14 mouse cellular contexts compared by ENCODE assay signal in genomic region chr2:60441875-60442274, GRCm38 (mm10). TPM values are rescaled to one million over a fixed set of nuclear protein-coding genes. Genes with fewer than 3 reads are reported as not detected.
A peak's percentile ranks its signal among the peaks of the same experiment; 100 is the strongest.
DNase-seq lines count a peak whose midpoint lies in the region; ATAC-seq and TF ChIP-seq lines count a peak whose summit lies in the region.
"Had no signal": no experiment of that assay in that cellular context is flagged by ENCODE, and none has a peak within 500 bp of the region (broad histone marks: within the 10 kb centered on the region; RNA-seq: fewer than 3 reads in every experiment).

No protein-coding gene starts in this region.

- no peaks in the 10 kb centered on the region for H3K27me3 ChIP-seq in midbrain, postnatal 0 days (ENCODE audit: insufficient read depth, low read length)
- H3K27me3 ChIP-seq in midbrain, embryonic 16.5 days (ENCODE audit: control insufficient read depth, insufficient read depth, low read depth, low read length), result no peaks in the 10 kb centered on the region
- H3K27me3 ChIP-seq: embryonic facial prominence, embryonic 15.5 days; hindbrain, embryonic 12.5 days had no signal

- DNase-seq in heart, postnatal 4 days, result peak; percentile 10
- no peak for DNase-seq in heart, adult 9 months (ENCODE audit: low spot score in 2 of 2)
- DNase-seq in midbrain, postnatal 0 days (ENCODE audit: low spot score), result peak; percentile 62
- peak; percentile 59 for DNase-seq in R1 (ENCODE audit: low read depth, low spot score)
- peak; percentile 47 for DNase-seq in retina, embryonic 14.5 days (ENCODE audit: low spot score)
- no peak for DNase-seq in ovary, postnatal 10 days (ENCODE audit: low spot score)
- no peak for DNase-seq in ovary, adult 18-20 months (ENCODE audit: low spot score)
- DNase-seq: gastrocnemius, postnatal 14 days; right cerebral cortex, postnatal 14 days; thymus, postnatal 25 days had no signal

- 20% methylated on average over 3 of the region's 3 CpGs for WGBS in midbrain, postnatal 0 days
- WGBS in midbrain, embryonic 16.5 days, result 16% methylated on average over 3 of the region's 3 CpGs

- no peaks in the 10 kb centered on the region for H3K9me3 ChIP-seq in midbrain, postnatal 0 days (ENCODE audit: low read length)
- no peaks in the 10 kb centered on the region for H3K9me3 ChIP-seq in midbrain, embryonic 16.5 days (replicated peaks; ENCODE audit: control insufficient read depth, low read length, poor library complexity, severe bottlenecking)
- H3K9me3 ChIP-seq: embryonic facial prominence, embryonic 15.5 days; hindbrain, embryonic 12.5 days had no signal

- H3K4me3 ChIP-seq in midbrain, postnatal 0 days (ENCODE audit: low read depth, low read length), result no peak overlapping the region
- no peak overlapping the region for H3K4me3 ChIP-seq in midbrain, embryonic 16.5 days (ENCODE audit: low read depth, low read length)
- H3K4me3 ChIP-seq: embryonic facial prominence, embryonic 15.5 days; hindbrain, embryonic 12.5 days had no signal

- no peak overlapping the region for H3K27ac ChIP-seq in midbrain, postnatal 0 days (ENCODE audit: low read depth, low read length)
- no peak overlapping the region for H3K27ac ChIP-seq in midbrain, embryonic 16.5 days (ENCODE audit: low read length)
- H3K27ac ChIP-seq: embryonic facial prominence, embryonic 15.5 days; hindbrain, embryonic 12.5 days; liver, embryonic 14.5 days had no signal

- no peak overlapping the region for H3K9ac ChIP-seq in midbrain, postnatal 0 days (replicated peaks; ENCODE audit: low read length, poor library complexity, severe bottlenecking)
- no peak overlapping the region for H3K9ac ChIP-seq in midbrain, embryonic 16.5 days (ENCODE audit: low read depth, low read length)
- H3K9ac ChIP-seq: embryonic facial prominence, embryonic 15.5 days; hindbrain, embryonic 12.5 days; liver, embryonic 14.5 days had no signal

- H3K36me3 ChIP-seq in midbrain, postnatal 0 days (ENCODE audit: insufficient read depth, low read length), result no peaks in the 10 kb centered on the region
- H3K36me3 ChIP-seq in midbrain, embryonic 16.5 days (ENCODE audit: control insufficient read depth, insufficient read depth, low read length), result no peaks in the 10 kb centered on the region
- H3K36me3 ChIP-seq: embryonic facial prominence, embryonic 15.5 days; hindbrain, embryonic 12.5 days had no signal

- TF ChIP-seq CTCF in midbrain, postnatal 0 days (IDR thresholded peaks at IDR 0.05), result peak; percentile 71

- H3K4me1 ChIP-seq in midbrain, postnatal 0 days (ENCODE audit: insufficient read depth, low read length), result no peaks in the 10 kb centered on the region
- H3K4me1 ChIP-seq in midbrain, embryonic 16.5 days (ENCODE audit: control insufficient read depth, insufficient read depth, low read length), result no peaks in the 10 kb centered on the region
- H3K4me1 ChIP-seq: hindbrain, embryonic 12.5 days had no signal

- ATAC-seq in midbrain, postnatal 0 days (ENCODE audit: low FRiP score), result no peak
- ATAC-seq in midbrain, embryonic 16.5 days, result no peak

- H3K4me2 ChIP-seq in midbrain, postnatal 0 days (ENCODE audit: low read depth, low read length, poor library complexity, severe bottlenecking), result no peak overlapping the region
- no peak overlapping the region for H3K4me2 ChIP-seq in midbrain, embryonic 16.5 days (ENCODE audit: low read length)
- H3K4me2 ChIP-seq: embryonic facial prominence, embryonic 15.5 days; hindbrain, embryonic 12.5 days had no signal

RNA-seq across cellular contexts. Expression of gene Ly75, which starts 58.8 kb away (rescaled TPM):
- total RNA-seq in heart, postnatal 4 days (2021), result 1 to 10 TPM; 2.7 to 2.8 TPM
- 2.9 and 4.8 TPM in 2 replicates for total RNA-seq in midbrain, postnatal 0 days (2014; rRNA removed)
- 1.2 and 1.5 TPM in 2 replicates for polyA plus RNA-seq in midbrain, postnatal 0 days (2015; fragmentation: Nextera tagmentation; extraction: Ambion mirVana)
- 1.6 TPM in 2 replicates for polyA plus RNA-seq in midbrain, embryonic 16.5 days (2015; fragmentation: Nextera tagmentation; extraction: Ambion mirVana)

Comparison
In these comparisons a context has a peak if more than half of its experiments do, and no peak if none do; other contexts are left out.
1. DNase-seq: peak in heart, postnatal 4 days (single experiment), midbrain, postnatal 0 days (single experiment), R1 (single experiment) and retina, embryonic 14.5 days (single experiment); none in heart, adult 9 months (0 of 2), ovary, postnatal 10 days (single experiment) and ovary, adult 18-20 months (single experiment).